Mouse (Mus musculus) kidney, postnatal 25 days (tissue): ENCODE results near the gene Hivep1.

Experiments
- DNase-seq, 2 experiments: peaks; one replicate each; pipeline ENCODE4 v3.0.0; 2021; ENCODE audit warnings: mixed read lengths in 2 of 2

Hivep1 gene

DNA sequence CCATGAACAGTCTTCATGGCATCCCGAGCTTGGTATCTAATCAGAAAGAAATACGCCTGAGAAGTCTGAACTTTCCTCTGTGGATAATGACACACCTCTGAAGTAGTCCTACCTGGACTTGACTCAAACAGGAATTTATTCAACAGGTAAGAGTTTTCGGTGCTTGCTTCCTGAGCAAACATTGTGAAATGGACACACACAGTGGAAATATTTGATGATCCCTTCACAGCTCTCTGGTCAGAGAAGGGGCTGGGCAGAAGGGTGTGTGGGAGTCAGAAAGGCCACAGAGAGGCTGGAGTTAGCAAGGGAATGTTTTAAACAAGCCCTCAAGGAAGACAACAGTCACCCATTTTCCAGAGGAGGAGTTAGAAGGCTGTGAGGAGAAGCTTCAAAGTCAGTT is 186.7 kb downstream of the Hivep1 start:
- DNase-seq: no peak

DNA sequence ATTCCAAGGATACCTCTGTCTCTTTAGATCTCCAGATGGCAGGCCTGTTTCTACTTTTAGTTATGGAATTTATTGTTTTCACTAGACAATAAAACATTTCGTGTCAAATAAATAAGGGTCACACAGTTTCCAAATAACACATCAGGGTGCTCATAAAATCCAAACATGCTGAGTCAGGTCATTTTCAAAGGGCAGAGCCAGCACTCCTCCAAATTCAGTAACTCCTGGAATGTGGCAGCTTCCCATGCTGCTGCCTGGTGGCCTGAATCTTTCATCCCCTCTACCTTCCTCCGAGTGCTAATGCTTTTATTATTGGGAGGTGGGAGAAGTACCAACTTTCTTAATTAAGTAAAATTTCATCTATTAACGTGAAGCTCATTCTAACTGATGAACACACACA is 190.3 kb downstream of the Hivep1 start:
- no peak for DNase-seq
